Mouse (Mus musculus): ENCODE measurements at regions not wholly inside any gene's neighbourhood (a gene's known extent, or its start where the extent isn't known, plus 50 kb on each side); places are given as distances from the start of the nearest gene placed in this dataset.
A peak's percentile ranks its signal among the peaks of the same experiment; 100 is the strongest.

DNA sequence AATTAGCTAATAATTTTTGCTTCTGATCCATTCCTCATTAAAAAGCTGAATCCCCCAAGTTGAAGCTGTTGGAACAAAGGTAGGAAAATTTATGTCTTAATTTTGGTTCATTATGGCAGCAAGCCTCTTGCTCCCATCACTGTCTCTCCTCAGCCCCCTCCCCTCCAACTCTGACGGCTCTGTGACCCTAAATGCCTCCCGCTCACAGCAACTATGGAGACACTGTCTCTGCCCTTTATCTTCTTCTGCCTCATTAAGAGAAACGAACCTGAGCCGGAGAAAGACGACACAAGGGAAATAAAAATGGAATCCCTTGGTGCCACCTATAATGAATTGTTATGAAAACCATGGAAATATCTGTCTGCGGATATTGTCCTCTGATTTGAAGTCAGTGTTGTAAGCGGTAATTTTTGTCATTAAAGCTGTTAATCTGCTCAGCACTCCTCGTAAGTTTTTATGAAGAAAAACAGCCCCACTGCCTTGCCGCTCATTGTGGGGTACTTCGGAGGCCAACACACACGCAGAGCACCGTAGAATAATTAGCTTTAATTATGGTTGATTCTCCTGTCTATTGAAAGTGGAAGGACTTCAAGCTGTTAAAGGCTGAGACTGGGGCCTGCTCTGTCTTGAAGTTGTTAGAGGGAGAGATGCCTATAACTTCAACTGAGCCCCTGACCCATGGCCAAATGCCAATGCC lies 208.1 kb upstream of the Clint1 start:
- Histone ChIP-seq H3K9ac (ENCODE audit: low read length) (no peak overlapping the region), H3K9me3 (replicated peaks; ENCODE audit: control insufficient read depth, low read length) (no peaks in the 10 kb centered on the region), H3K36me3 (ENCODE audit: control insufficient read depth, insufficient read depth, low read length) (no peaks in the 10 kb centered on the region), H3K4me2 (ENCODE audit: low read length) (no peak overlapping the region), H3K27me3 (replicated peaks; ENCODE audit: control insufficient read depth, insufficient read depth, low read length) (no peaks in the 10 kb centered on the region), H3K27ac (ENCODE audit: low read depth, low read length) (no peak overlapping the region), H3K4me1 (ENCODE audit: control insufficient read depth, insufficient read depth, low read length) (no peaks in the 10 kb centered on the region), H3K4me3 (ENCODE audit: low read depth, low read length) (no peak overlapping the region)
- no peak for DNase-seq (ENCODE audit: low spot score)
- WGBS: 25% methylated on average over 12 of the region's 12 CpGs
- no peak for ATAC-seq

DNA sequence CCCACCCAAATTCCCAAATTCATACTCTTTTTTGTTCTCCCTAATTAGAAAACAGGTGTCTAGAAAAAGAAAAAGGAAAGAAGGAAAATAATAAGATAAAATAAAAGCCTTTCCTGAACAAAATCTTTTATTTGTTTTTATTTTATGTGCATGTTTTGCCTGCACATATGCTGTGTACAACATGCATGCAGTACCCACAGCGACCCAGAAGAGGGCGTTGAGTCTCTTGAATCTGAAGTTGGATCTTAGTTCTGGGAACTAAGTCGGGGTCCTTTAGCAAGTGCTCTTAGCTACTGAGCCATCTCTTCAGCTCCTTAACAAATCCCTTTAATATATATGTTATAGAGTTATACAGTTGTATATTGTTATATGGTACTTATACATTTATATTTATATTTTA lies 206.0 kb upstream of the Clint1 start:
- H3K9ac ChIP-seq (ENCODE audit: low read length): no peak overlapping the region
- H3K27me3 ChIP-seq (replicated peaks; ENCODE audit: control insufficient read depth, insufficient read depth, low read length): no peaks in the 10 kb centered on the region
- no peak overlapping the region for H3K4me2 ChIP-seq (ENCODE audit: low read length)
- H3K4me1 ChIP-seq (ENCODE audit: control insufficient read depth, insufficient read depth, low read length): no peaks in the 10 kb centered on the region
- H3K9me3 ChIP-seq (replicated peaks; ENCODE audit: control insufficient read depth, low read length): no peaks in the 10 kb centered on the region
- DNase-seq (ENCODE audit: low spot score) (no peak), ATAC-seq (no peak)
- no peak overlapping the region for H3K4me3 ChIP-seq (ENCODE audit: low read depth, low read length)
- H3K36me3 ChIP-seq (ENCODE audit: control insufficient read depth, insufficient read depth, low read length): no peaks in the 10 kb centered on the region
- 72% methylated on average over 3 of the region's 3 CpGs for WGBS
- H3K27ac ChIP-seq (ENCODE audit: low read depth, low read length): no peak overlapping the region

DNA sequence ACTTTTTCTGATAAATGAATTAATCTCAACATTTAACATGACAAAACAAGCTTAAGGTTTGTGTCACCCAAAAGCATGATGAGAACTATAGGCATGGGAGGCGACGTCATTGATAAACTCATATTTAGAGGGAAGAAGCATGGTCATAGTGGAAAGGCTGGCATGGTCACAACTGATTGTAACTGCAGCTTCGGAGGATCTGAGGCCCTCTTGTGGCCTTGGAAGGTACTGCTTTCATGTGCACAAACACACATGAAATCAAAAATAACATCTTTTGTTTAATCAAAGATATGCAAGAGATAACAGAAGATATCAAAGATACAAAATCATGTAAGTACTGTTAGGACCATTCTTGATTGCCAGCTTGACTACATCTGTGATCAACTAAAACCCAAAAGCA lies 204.0 kb upstream of the Clint1 start:
- H3K27me3 ChIP-seq (replicated peaks; ENCODE audit: control insufficient read depth, insufficient read depth, low read length): no peaks in the 10 kb centered on the region
- H3K36me3 ChIP-seq (ENCODE audit: control insufficient read depth, insufficient read depth, low read length): no peaks in the 10 kb centered on the region
- WGBS: 76% methylated on average over 3 of the region's 3 CpGs
- no peaks in the 10 kb centered on the region for H3K4me1 ChIP-seq (ENCODE audit: control insufficient read depth, insufficient read depth, low read length)
- H3K9ac ChIP-seq (ENCODE audit: low read length): no peak overlapping the region
- no peak overlapping the region for H3K4me3 ChIP-seq (ENCODE audit: low read depth, low read length)
- no peak overlapping the region for H3K27ac ChIP-seq (ENCODE audit: low read depth, low read length)
- H3K9me3 ChIP-seq (replicated peaks; ENCODE audit: control insufficient read depth, low read length): no peaks in the 10 kb centered on the region
- ATAC-seq (no peak), DNase-seq (ENCODE audit: low spot score) (no peak)
- H3K4me2 ChIP-seq (ENCODE audit: low read length): no peak overlapping the region

DNA sequence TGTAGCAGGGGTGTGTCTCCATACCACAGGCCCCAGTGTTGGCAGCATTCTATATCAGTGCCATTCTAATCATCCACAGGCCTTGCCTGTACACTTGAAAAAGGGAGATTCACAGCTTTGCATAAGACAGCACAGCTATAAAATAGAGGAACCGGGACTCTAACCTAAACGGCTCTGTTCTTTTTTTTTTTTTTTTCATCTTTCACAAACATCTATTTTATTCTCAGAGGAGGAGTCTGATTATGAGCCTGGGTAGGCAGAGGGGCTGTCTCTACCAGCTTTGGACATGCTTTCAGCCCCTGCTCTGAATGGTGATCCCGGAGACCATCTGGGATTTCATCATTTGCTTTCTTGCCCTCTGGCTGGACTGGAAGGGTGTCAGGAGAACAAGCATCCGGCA lies 195.6 kb upstream of the Clint1 start:
- Histone ChIP-seq H3K9ac (ENCODE audit: low read length) (no peak overlapping the region), H3K36me3 (ENCODE audit: control insufficient read depth, insufficient read depth, low read length) (no peaks in the 10 kb centered on the region), H3K4me3 (ENCODE audit: low read depth, low read length) (no peak overlapping the region), H3K4me2 (ENCODE audit: low read length) (no peak overlapping the region), H3K27ac (ENCODE audit: low read depth, low read length) (no peak overlapping the region), H3K4me1 (ENCODE audit: control insufficient read depth, insufficient read depth, low read length) (no peaks in the 10 kb centered on the region), H3K27me3 (replicated peaks; ENCODE audit: control insufficient read depth, insufficient read depth, low read length) (no peaks in the 10 kb centered on the region), H3K9me3 (replicated peaks; ENCODE audit: control insufficient read depth, low read length) (no peaks in the 10 kb centered on the region)
- ATAC-seq: no peak
- no peak for DNase-seq (ENCODE audit: low spot score)
- WGBS: 95% methylated on average over 4 of the region's 4 CpGs

DNA sequence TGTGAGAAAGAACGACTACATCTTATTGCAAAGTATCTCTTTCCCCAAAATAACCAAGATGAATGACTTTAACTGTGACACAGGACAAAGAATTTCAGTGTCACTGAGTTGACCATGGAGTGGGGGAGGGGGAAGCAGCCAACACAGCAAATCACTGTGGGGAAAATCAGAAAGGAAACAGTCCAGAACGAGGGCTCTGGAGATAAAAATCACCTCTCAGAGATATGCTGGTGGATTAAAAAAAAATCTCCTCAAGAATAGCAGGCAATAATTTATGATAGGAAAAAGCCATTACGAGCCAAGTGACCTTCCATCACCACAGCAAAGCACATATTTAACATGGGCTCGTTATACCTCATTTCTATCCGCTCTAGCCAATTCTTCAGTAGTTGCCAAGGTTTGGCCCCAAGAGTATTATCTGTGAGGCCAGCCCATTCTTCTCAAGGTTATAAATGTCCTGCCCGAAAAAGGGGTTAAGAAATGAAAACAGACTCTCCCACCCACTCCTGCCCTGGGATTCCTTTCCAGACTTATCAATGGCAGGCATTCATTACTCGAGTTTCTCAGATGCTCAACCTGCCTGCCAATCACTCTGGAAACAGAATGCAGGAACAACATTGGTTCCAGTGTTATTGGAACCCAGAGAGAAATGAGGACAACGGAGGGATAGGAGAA lies 181.6 kb upstream of the Clint1 start:
- Histone ChIP-seq H3K4me3 (ENCODE audit: low read depth, low read length) (no peak overlapping the region), H3K36me3 (ENCODE audit: control insufficient read depth, insufficient read depth, low read length) (no peaks in the 10 kb centered on the region), H3K9me3 (replicated peaks; ENCODE audit: control insufficient read depth, low read length) (no peaks in the 10 kb centered on the region), H3K4me2 (ENCODE audit: low read length) (no peak overlapping the region), H3K4me1 (ENCODE audit: control insufficient read depth, insufficient read depth, low read length) (no peaks in the 10 kb centered on the region), H3K9ac (ENCODE audit: low read length) (no peak overlapping the region), H3K27ac (ENCODE audit: low read depth, low read length) (no peak overlapping the region), H3K27me3 (replicated peaks; ENCODE audit: control insufficient read depth, insufficient read depth, low read length) (no peaks in the 10 kb centered on the region)
- no peak for DNase-seq (ENCODE audit: low spot score)
- WGBS: 36% methylated on average over 8 of the region's 8 CpGs
- no peak for ATAC-seq

DNA sequence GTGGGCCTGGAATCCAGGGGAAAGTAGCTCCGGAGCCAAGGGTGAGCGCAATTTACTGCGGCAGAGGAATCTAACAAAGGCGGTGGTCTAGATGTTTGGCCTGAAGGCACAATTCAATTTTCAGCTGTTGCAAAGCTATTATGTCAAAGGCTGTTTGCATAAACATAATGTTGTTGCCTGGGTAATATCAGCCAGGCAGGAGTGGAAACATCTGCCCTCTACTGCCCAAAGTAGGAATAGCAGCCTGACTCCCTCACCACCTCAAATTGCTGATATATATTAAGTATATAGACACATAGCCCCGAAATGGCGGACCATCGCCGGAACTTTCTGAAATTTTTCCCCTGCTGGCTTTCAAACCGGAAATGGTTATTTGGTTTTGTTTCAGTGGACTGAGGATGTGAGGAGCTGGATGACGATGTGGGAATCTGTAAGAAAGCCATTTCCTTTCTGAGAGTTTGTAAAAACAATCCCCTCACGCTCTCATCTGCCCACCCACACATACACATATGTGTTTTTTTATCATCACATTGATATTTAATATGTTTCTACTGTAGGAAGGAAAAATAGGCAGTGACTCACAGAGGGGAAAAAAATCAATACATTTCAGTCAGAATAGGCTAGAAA lies 173.1 kb upstream of the Clint1 start:
- WGBS: 57% methylated on average over 11 of the region's 11 CpGs
- no peak overlapping the region for H3K27ac ChIP-seq (ENCODE audit: low read depth, low read length)

DNA sequence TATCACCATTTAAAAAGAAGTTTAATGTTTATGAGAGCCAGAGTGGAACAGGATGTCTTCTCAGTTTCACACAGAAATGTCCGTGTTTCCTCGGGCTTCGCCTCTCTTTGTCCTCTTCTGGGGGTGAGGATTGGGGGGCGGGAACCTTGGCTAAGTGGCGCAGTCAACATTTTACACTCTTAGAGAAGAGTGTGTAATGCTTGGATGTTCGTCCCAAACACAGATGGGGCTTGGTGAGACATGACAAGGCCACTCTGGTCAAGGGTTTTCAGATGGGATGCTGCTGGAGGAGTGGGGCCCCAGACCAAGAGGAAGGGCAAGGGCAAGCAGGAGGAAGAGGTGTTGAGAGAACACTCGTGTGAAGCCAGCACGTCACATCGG lies 172.6 kb upstream of the Clint1 start:
- H3K9ac ChIP-seq (ENCODE audit: low read length): no peak overlapping the region
- no peaks in the 10 kb centered on the region for H3K36me3 ChIP-seq (ENCODE audit: control insufficient read depth, insufficient read depth, low read length)
- H3K27ac ChIP-seq (ENCODE audit: low read depth, low read length): no peak overlapping the region
- H3K4me2 ChIP-seq (ENCODE audit: low read length): no peak overlapping the region
- 87% methylated on average over 9 of the region's 9 CpGs for WGBS
- no peaks in the 10 kb centered on the region for H3K27me3 ChIP-seq (replicated peaks; ENCODE audit: control insufficient read depth, insufficient read depth, low read length)
- no peaks in the 10 kb centered on the region for H3K9me3 ChIP-seq (replicated peaks; ENCODE audit: control insufficient read depth, low read length)
- H3K4me3 ChIP-seq (ENCODE audit: low read depth, low read length): no peak overlapping the region
- no peaks in the 10 kb centered on the region for H3K4me1 ChIP-seq (ENCODE audit: control insufficient read depth, insufficient read depth, low read length)
- ATAC-seq: no peak
- no peak for DNase-seq (ENCODE audit: low spot score)

More for the DNA sequence above, 173.1 kb upstream of the Clint1 start:
- DNase-seq (ENCODE audit: low spot score) (peak; percentile 87), ATAC-seq (peak; percentile 79)
- peak overlapping the region; percentile 23; the same call in 1 of the 2 replicates for H3K4me2 ChIP-seq (ENCODE audit: low read length)
- H3K27me3 ChIP-seq (replicated peaks; ENCODE audit: control insufficient read depth, insufficient read depth, low read length): no peaks in the 10 kb centered on the region
- no peaks in the 10 kb centered on the region for H3K4me1 ChIP-seq (ENCODE audit: control insufficient read depth, insufficient read depth, low read length)
- H3K36me3 ChIP-seq (ENCODE audit: control insufficient read depth, insufficient read depth, low read length): no peaks in the 10 kb centered on the region
- H3K4me3 ChIP-seq (ENCODE audit: low read depth, low read length): no peak overlapping the region
- H3K9me3 ChIP-seq (replicated peaks; ENCODE audit: control insufficient read depth, low read length): no peaks in the 10 kb centered on the region
- no peak overlapping the region for H3K9ac ChIP-seq (ENCODE audit: low read length)

DNA sequence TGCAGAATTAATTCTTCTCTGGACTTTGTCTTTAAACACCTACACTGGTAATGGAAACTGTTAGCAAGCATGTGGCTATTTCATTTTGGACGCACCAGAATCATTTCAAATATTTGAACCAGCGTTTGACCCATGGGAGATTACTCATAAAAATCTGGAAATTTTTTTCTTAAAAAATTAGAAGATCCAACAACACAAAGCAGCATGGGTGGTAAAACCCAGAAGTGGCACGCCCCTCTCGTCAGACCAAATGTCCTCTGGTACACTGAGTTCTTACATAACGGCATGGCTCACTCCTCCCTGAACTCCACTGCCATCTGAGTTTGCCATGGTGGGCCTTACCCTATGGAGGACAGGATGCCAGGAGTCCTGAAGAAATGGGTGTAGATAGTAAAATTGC lies 166.3 kb upstream of the Clint1 start:
- H3K4me1 ChIP-seq (ENCODE audit: control insufficient read depth, insufficient read depth, low read length): no peaks in the 10 kb centered on the region
- H3K36me3 ChIP-seq (ENCODE audit: control insufficient read depth, insufficient read depth, low read length): no peaks in the 10 kb centered on the region
- ATAC-seq: no peak
- no peak for DNase-seq (ENCODE audit: low spot score)
- H3K9me3 ChIP-seq (replicated peaks; ENCODE audit: control insufficient read depth, low read length): no peaks in the 10 kb centered on the region
- H3K9ac ChIP-seq (ENCODE audit: low read length): no peak overlapping the region
- no peak overlapping the region for H3K4me2 ChIP-seq (ENCODE audit: low read length)
- H3K4me3 ChIP-seq (ENCODE audit: low read depth, low read length): no peak overlapping the region
- no peak overlapping the region for H3K27ac ChIP-seq (ENCODE audit: low read depth, low read length)
- H3K27me3 ChIP-seq (replicated peaks; ENCODE audit: control insufficient read depth, insufficient read depth, low read length): no peaks in the 10 kb centered on the region
- WGBS: 89% methylated on average over 5 of the region's 5 CpGs

DNA sequence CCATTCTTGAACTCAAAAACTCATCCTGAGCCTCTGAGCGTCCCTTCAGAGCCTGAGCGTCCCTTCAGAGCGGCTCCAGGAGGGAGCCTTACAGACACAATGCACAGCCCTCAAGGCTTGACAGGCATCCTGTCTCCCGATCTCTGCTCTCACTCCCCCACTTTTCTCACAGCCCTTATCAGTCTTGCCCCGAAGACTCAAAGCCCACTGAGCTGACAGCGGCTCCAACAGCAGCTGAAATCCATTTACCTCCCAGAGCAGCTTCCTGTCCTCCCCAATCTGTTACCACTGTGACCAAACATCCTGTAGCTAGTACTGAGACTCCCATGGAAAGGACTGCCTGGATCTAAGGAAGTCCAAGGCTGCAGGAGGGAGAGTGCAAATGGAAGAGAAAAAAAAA lies 158.6 kb upstream of the Clint1 start:
- Histone ChIP-seq H3K9ac (ENCODE audit: low read length) (no peak overlapping the region), H3K27me3 (replicated peaks; ENCODE audit: control insufficient read depth, insufficient read depth, low read length) (no peaks in the 10 kb centered on the region), H3K27ac (ENCODE audit: low read depth, low read length) (no peak overlapping the region), H3K36me3 (ENCODE audit: control insufficient read depth, insufficient read depth, low read length) (no peaks in the 10 kb centered on the region), H3K4me3 (ENCODE audit: low read depth, low read length) (no peak overlapping the region), H3K4me2 (ENCODE audit: low read length) (no peak overlapping the region), H3K4me1 (ENCODE audit: control insufficient read depth, insufficient read depth, low read length) (no peaks in the 10 kb centered on the region), H3K9me3 (replicated peaks; ENCODE audit: control insufficient read depth, low read length) (no peaks in the 10 kb centered on the region)
- ATAC-seq: no peak
- WGBS: 75% methylated on average over 6 of the region's 6 CpGs
- DNase-seq (ENCODE audit: low spot score): no peak

Measured in forebrain, embryonic 14.5 days (tissue).